Mouse (Mus musculus): ENCODE measurements around the gene Kcnj12. TPM values are rescaled to one million over a fixed set of nuclear protein-coding genes. Genes with fewer than 3 reads are reported as not detected.

The Kcnj12 gene
- polyA plus RNA-seq, 1 experiment from 2014 or later = 0.16 TPM

GRCm38 (mm10) chr11:61029116-61029740, 6.9 kb downstream of the Kcnj12 start:
- H3K27me3 ChIP-seq (ENCODE audit: control insufficient read depth, insufficient read depth, low read length) = peaks cover 7% of the 10 kb centered on the region
- ATAC-seq (replicated peaks; ENCODE audit: low FRiP score) = no peak
- no peak overlapping the region for H3K4me3 ChIP-seq (ENCODE audit: low read depth, low read length)
- no peaks in the 10 kb centered on the region for H3K9me3 ChIP-seq (ENCODE audit: control insufficient read depth, low read length)
- WGBS = 69% methylated on average over 4 of the region's 4 CpGs
- H3K9ac ChIP-seq (ENCODE audit: low read length) = no peak overlapping the region
- H3K4me1 ChIP-seq (replicated peaks; ENCODE audit: control insufficient read depth, insufficient read depth, low read length) = no peaks in the 10 kb centered on the region
- no peak overlapping the region for H3K27ac ChIP-seq (ENCODE audit: low read depth, low read length)
- H3K36me3 ChIP-seq (ENCODE audit: control insufficient read depth, insufficient read depth, low read length) = no peaks in the 10 kb centered on the region
- DNase-seq (ENCODE audit: low spot score) = no peak
- no peak overlapping the region for H3K4me2 ChIP-seq (ENCODE audit: low read depth, low read length, severe bottlenecking)

GRCm38 (mm10) chr11:61029864-61030595, 7.7 kb downstream of the Kcnj12 start:
- DNase-seq (ENCODE audit: low spot score) (no peak), ATAC-seq (replicated peaks; ENCODE audit: low FRiP score) (no peak)
- no peaks in the 10 kb centered on the region for H3K36me3 ChIP-seq (ENCODE audit: control insufficient read depth, insufficient read depth, low read length)
- H3K9me3 ChIP-seq (ENCODE audit: control insufficient read depth, low read length) = no peaks in the 10 kb centered on the region
- H3K4me3 ChIP-seq (ENCODE audit: low read depth, low read length) = no peak overlapping the region
- H3K27ac ChIP-seq (ENCODE audit: low read depth, low read length) = no peak overlapping the region
- 91% methylated on average over 7 of the region's 7 CpGs for WGBS
- H3K4me1 ChIP-seq (replicated peaks; ENCODE audit: control insufficient read depth, insufficient read depth, low read length) = no peaks in the 10 kb centered on the region
- H3K9ac ChIP-seq (ENCODE audit: low read length) = no peak overlapping the region
- no peak overlapping the region for H3K4me2 ChIP-seq (ENCODE audit: low read depth, low read length, severe bottlenecking)
- no peaks in the 10 kb centered on the region for H3K27me3 ChIP-seq (ENCODE audit: control insufficient read depth, insufficient read depth, low read length)

GRCm38 (mm10) chr11:61031137-61031536, 8.8 kb downstream of the Kcnj12 start:
- H3K4me2 ChIP-seq (ENCODE audit: low read depth, low read length, severe bottlenecking) = no peak overlapping the region
- no peak overlapping the region for H3K4me3 ChIP-seq (ENCODE audit: low read depth, low read length)
- no peaks in the 10 kb centered on the region for H3K9me3 ChIP-seq (ENCODE audit: control insufficient read depth, low read length)
- H3K36me3 ChIP-seq (ENCODE audit: control insufficient read depth, insufficient read depth, low read length) = no peaks in the 10 kb centered on the region
- H3K4me1 ChIP-seq (replicated peaks; ENCODE audit: control insufficient read depth, insufficient read depth, low read length) = no peaks in the 10 kb centered on the region
- ATAC-seq (replicated peaks; ENCODE audit: low FRiP score) = no peak
- DNase-seq (ENCODE audit: low spot score) = no peak
- H3K9ac ChIP-seq (ENCODE audit: low read length) = no peak overlapping the region
- WGBS = 93% methylated on average over 7 of the region's 7 CpGs
- no peaks in the 10 kb centered on the region for H3K27me3 ChIP-seq (ENCODE audit: control insufficient read depth, insufficient read depth, low read length)
- H3K27ac ChIP-seq (ENCODE audit: low read depth, low read length) = no peak overlapping the region

- ATAC-seq (replicated peaks; ENCODE audit: low FRiP score) = no peak
- H3K4me3 ChIP-seq (ENCODE audit: low read depth, low read length) = no peak overlapping the region
- 75% methylated on average over 5 of the region's 5 CpGs for WGBS
These were observed 9.5 kb downstream of the Kcnj12 start for GRCm38 (mm10) chr11:61031658-61032445.

GRCm38 (mm10) chr11:61032481-61032880, 10.1 kb downstream of the Kcnj12 start:
- H3K9ac ChIP-seq (ENCODE audit: low read length) = no peak overlapping the region
- H3K27ac ChIP-seq (ENCODE audit: low read depth, low read length) = no peak overlapping the region
- H3K4me1 ChIP-seq (replicated peaks; ENCODE audit: control insufficient read depth, insufficient read depth, low read length) = no peaks in the 10 kb centered on the region
- no peak overlapping the region for H3K4me2 ChIP-seq (ENCODE audit: low read depth, low read length, severe bottlenecking)
- 82% methylated on average over 7 of the region's 7 CpGs for WGBS
- no peaks in the 10 kb centered on the region for H3K36me3 ChIP-seq (ENCODE audit: control insufficient read depth, insufficient read depth, low read length)
- no peaks in the 10 kb centered on the region for H3K27me3 ChIP-seq (ENCODE audit: control insufficient read depth, insufficient read depth, low read length)
- ATAC-seq (replicated peaks; ENCODE audit: low FRiP score) (no peak), DNase-seq (ENCODE audit: low spot score) (no peak)
- no peak overlapping the region for H3K4me3 ChIP-seq (ENCODE audit: low read depth, low read length)
- H3K9me3 ChIP-seq (ENCODE audit: control insufficient read depth, low read length) = no peaks in the 10 kb centered on the region

More at GRCm38 (mm10) chr11:61031658-61032445, 9.5 kb downstream of the Kcnj12 start:
- DNase-seq (ENCODE audit: low spot score) = no peak
- no peaks in the 10 kb centered on the region for H3K9me3 ChIP-seq (ENCODE audit: control insufficient read depth, low read length)
- no peaks in the 10 kb centered on the region for H3K27me3 ChIP-seq (ENCODE audit: control insufficient read depth, insufficient read depth, low read length)
- H3K9ac ChIP-seq (ENCODE audit: low read length) = no peak overlapping the region
- no peak overlapping the region for H3K27ac ChIP-seq (ENCODE audit: low read depth, low read length)
- no peaks in the 10 kb centered on the region for H3K36me3 ChIP-seq (ENCODE audit: control insufficient read depth, insufficient read depth, low read length)
- no peak overlapping the region for H3K4me2 ChIP-seq (ENCODE audit: low read depth, low read length, severe bottlenecking)
- H3K4me1 ChIP-seq (replicated peaks; ENCODE audit: control insufficient read depth, insufficient read depth, low read length) = no peaks in the 10 kb centered on the region

GRCm38 (mm10) chr11:61033160-61033559, 10.8 kb downstream of the Kcnj12 start:
- no peak for DNase-seq (ENCODE audit: low spot score)
- Histone ChIP-seq H3K27ac (ENCODE audit: low read depth, low read length) (no peak overlapping the region), H3K4me2 (ENCODE audit: low read depth, low read length, severe bottlenecking) (no peak overlapping the region), H3K4me1 (replicated peaks; ENCODE audit: control insufficient read depth, insufficient read depth, low read length) (no peaks in the 10 kb centered on the region), H3K27me3 (ENCODE audit: control insufficient read depth, insufficient read depth, low read length) (no peaks in the 10 kb centered on the region), H3K36me3 (ENCODE audit: control insufficient read depth, insufficient read depth, low read length) (no peaks in the 10 kb centered on the region), H3K9me3 (ENCODE audit: control insufficient read depth, low read length) (no peaks in the 10 kb centered on the region), H3K4me3 (ENCODE audit: low read depth, low read length) (no peak overlapping the region), H3K9ac (ENCODE audit: low read length) (no peak overlapping the region)
- ATAC-seq (replicated peaks; ENCODE audit: low FRiP score) = no peak
- 84% methylated on average over 5 of the region's 5 CpGs for WGBS

- Histone ChIP-seq H3K4me2 (ENCODE audit: low read depth, low read length, severe bottlenecking) (no peak overlapping the region), H3K27me3 (ENCODE audit: control insufficient read depth, insufficient read depth, low read length) (no peaks in the 10 kb centered on the region), H3K4me1 (replicated peaks; ENCODE audit: control insufficient read depth, insufficient read depth, low read length) (no peaks in the 10 kb centered on the region), H3K9ac (ENCODE audit: low read length) (no peak overlapping the region), H3K27ac (ENCODE audit: low read depth, low read length) (no peak overlapping the region), H3K9me3 (ENCODE audit: control insufficient read depth, low read length) (no peaks in the 10 kb centered on the region), H3K36me3 (ENCODE audit: control insufficient read depth, insufficient read depth, low read length) (no peaks in the 10 kb centered on the region), H3K4me3 (ENCODE audit: low read depth, low read length) (no peak overlapping the region)
- no peak for DNase-seq (ENCODE audit: low spot score)
- ATAC-seq (replicated peaks; ENCODE audit: low FRiP score) = no peak
- whole genome bisulfite sequencing = 94% methylated on average over 9 of the region's 9 CpGs
These were observed 14.3 kb downstream of the Kcnj12 start for GRCm38 (mm10) chr11:61036639-61037038.

GRCm38 (mm10) chr11:61038277-61038782, 16.0 kb downstream of the Kcnj12 start:
- Histone ChIP-seq H3K36me3 (ENCODE audit: control insufficient read depth, insufficient read depth, low read length) (no peaks in the 10 kb centered on the region), H3K4me3 (ENCODE audit: low read depth, low read length) (no peak overlapping the region), H3K27me3 (ENCODE audit: control insufficient read depth, insufficient read depth, low read length) (no peaks in the 10 kb centered on the region), H3K4me2 (ENCODE audit: low read depth, low read length, severe bottlenecking) (no peak overlapping the region), H3K4me1 (replicated peaks; ENCODE audit: control insufficient read depth, insufficient read depth, low read length) (no peaks in the 10 kb centered on the region), H3K9me3 (ENCODE audit: control insufficient read depth, low read length) (no peaks in the 10 kb centered on the region), H3K27ac (ENCODE audit: low read depth, low read length) (no peak overlapping the region), H3K9ac (ENCODE audit: low read length) (no peak overlapping the region)
- DNase-seq (ENCODE audit: low spot score) (no peak), ATAC-seq (replicated peaks; ENCODE audit: low FRiP score) (no peak)
- 80% methylated on average over 9 of the region's 9 CpGs for WGBS
